Mouse (Mus musculus): Measurements from ENCODE around the gene Tomm22. TPM values are rescaled to one million over a fixed set of nuclear protein-coding genes. Genes with fewer than 3 reads are reported as not detected.

Tomm22 gene
- polyA plus RNA-seq, 1 experiment from 2014 or later: 225 TPM

- 63% methylated on average over 19 of the region's 19 CpGs for whole genome bisulfite sequencing
- H3K36me3 ChIP-seq (ENCODE audit: control insufficient read depth, insufficient read depth, low read length): no peaks in the 10 kb centered on the region
- H3K4me1 ChIP-seq (replicated peaks; ENCODE audit: control insufficient read depth, insufficient read depth, low read length): peaks cover 27% of the 10 kb centered on the region
- H3K9me3 ChIP-seq (ENCODE audit: control insufficient read depth, low read length): no peaks in the 10 kb centered on the region
- no peak overlapping the region for H3K27ac ChIP-seq (ENCODE audit: low read length)
- H3K27me3 ChIP-seq (ENCODE audit: control insufficient read depth, insufficient read depth, low read depth, low read length): no peaks in the 10 kb centered on the region
- peak overlapping the region; percentile 55; the same call in 1 of the 2 replicates for H3K4me2 ChIP-seq (ENCODE audit: low read depth, low read length)
- no peak for ATAC-seq (ENCODE audit: low read depth)
- H3K4me3 ChIP-seq (ENCODE audit: low read length): no peak overlapping the region; the same call in 1 of the 2 replicates
- H3K9ac ChIP-seq (ENCODE audit: low read length): no peak overlapping the region; the same call in 1 of the 2 replicates
These were observed 13.2 kb downstream of the Tomm22 start for GRCm38 (mm10) chr15:79683707-79684465.

- Histone ChIP-seq H3K4me2 (ENCODE audit: low read depth, low read length) (peak overlapping the region; percentile 55), H3K9ac (ENCODE audit: low read length) (peak overlapping the region; percentile 90), H3K36me3 (ENCODE audit: control insufficient read depth, insufficient read depth, low read length) (no peaks in the 10 kb centered on the region), H3K27ac (ENCODE audit: low read length) (no peak overlapping the region), H3K27me3 (ENCODE audit: control insufficient read depth, insufficient read depth, low read depth, low read length) (no peaks in the 10 kb centered on the region), H3K4me3 (ENCODE audit: low read length) (peak overlapping the region; percentile 80; the same call in 1 of the 2 replicates), H3K4me1 (replicated peaks; ENCODE audit: control insufficient read depth, insufficient read depth, low read length) (peaks cover 30% of the 10 kb centered on the region), H3K9me3 (ENCODE audit: control insufficient read depth, low read length) (no peaks in the 10 kb centered on the region)
- ATAC-seq (ENCODE audit: low read depth): no peak
- WGBS: 83% methylated on average over 6 of the region's 6 CpGs
These were observed 14.0 kb downstream of the Tomm22 start for GRCm38 (mm10) chr15:79684616-79685015.

- H3K4me2 ChIP-seq (ENCODE audit: low read depth, low read length): peak overlapping the region; percentile 55
- no peak overlapping the region for H3K27ac ChIP-seq (ENCODE audit: low read length)
- H3K27me3 ChIP-seq (ENCODE audit: control insufficient read depth, insufficient read depth, low read depth, low read length): no peaks in the 10 kb centered on the region
- no peaks in the 10 kb centered on the region for H3K9me3 ChIP-seq (ENCODE audit: control insufficient read depth, low read length)
- H3K4me1 ChIP-seq (replicated peaks; ENCODE audit: control insufficient read depth, insufficient read depth, low read length): peaks cover 33% of the 10 kb centered on the region
- H3K9ac ChIP-seq (ENCODE audit: low read length): peak overlapping the region; percentile 90
- 18% methylated on average over 6 of the region's 6 CpGs for WGBS
- H3K4me3 ChIP-seq (ENCODE audit: low read length): peak overlapping the region; percentile 80
- ATAC-seq (ENCODE audit: low read depth): no peak
- H3K36me3 ChIP-seq (ENCODE audit: control insufficient read depth, insufficient read depth, low read length): no peaks in the 10 kb centered on the region
These were observed 14.5 kb downstream of the Tomm22 start for GRCm38 (mm10) chr15:79685141-79685641.

GRCm38 (mm10) chr15:79686046-79686869, 15.6 kb downstream of the Tomm22 start:
- Histone ChIP-seq H3K4me2 (ENCODE audit: low read depth, low read length) (peak overlapping the region; percentile 55), H3K9ac (ENCODE audit: low read length) (peak overlapping the region; percentile 90), H3K36me3 (ENCODE audit: control insufficient read depth, insufficient read depth, low read length) (no peaks in the 10 kb centered on the region), H3K27me3 (ENCODE audit: control insufficient read depth, insufficient read depth, low read depth, low read length) (no peaks in the 10 kb centered on the region), H3K4me1 (replicated peaks; ENCODE audit: control insufficient read depth, insufficient read depth, low read length) (peaks cover 33% of the 10 kb centered on the region), H3K9me3 (ENCODE audit: control insufficient read depth, low read length) (no peaks in the 10 kb centered on the region), H3K4me3 (ENCODE audit: low read length) (peak overlapping the region; percentile 80), H3K27ac (ENCODE audit: low read length) (no peak overlapping the region)
- ATAC-seq (ENCODE audit: low read depth): no peak
- WGBS: 4% methylated on average over 15 of the region's 15 CpGs

- Histone ChIP-seq H3K4me3 (ENCODE audit: low read length) (peak overlapping the region; percentile 80), H3K9me3 (ENCODE audit: control insufficient read depth, low read length) (no peaks in the 10 kb centered on the region), H3K27ac (ENCODE audit: low read length) (peak overlapping the region; percentile 98), H3K4me2 (ENCODE audit: low read depth, low read length) (peak overlapping the region; percentile 55), H3K9ac (ENCODE audit: low read length) (peak overlapping the region; percentile 90), H3K27me3 (ENCODE audit: control insufficient read depth, insufficient read depth, low read depth, low read length) (no peaks in the 10 kb centered on the region), H3K4me1 (replicated peaks; ENCODE audit: control insufficient read depth, insufficient read depth, low read length) (peaks cover 41% of the 10 kb centered on the region), H3K36me3 (ENCODE audit: control insufficient read depth, insufficient read depth, low read length) (no peaks in the 10 kb centered on the region)
- under 1% methylated on average over 33 of the region's 33 CpGs for WGBS
- no peak for ATAC-seq (ENCODE audit: low read depth)
These were observed 16.5 kb downstream of the Tomm22 start for GRCm38 (mm10) chr15:79687175-79687574.

GRCm38 (mm10) chr15:79687646-79688267, 17.1 kb downstream of the Tomm22 start, which contains the start of gene Josd1:
Gene Josd1, minus strand, starts transcription at chr15:79687919.
- no peaks in the 10 kb centered on the region for H3K36me3 ChIP-seq (ENCODE audit: control insufficient read depth, insufficient read depth, low read length)
- H3K27ac ChIP-seq (ENCODE audit: low read length): peak within 1 kb of the TSS; percentile 98
- peaks cover 45% of the 10 kb centered on the region for H3K4me1 ChIP-seq (replicated peaks; ENCODE audit: control insufficient read depth, insufficient read depth, low read length)
- WGBS: under 1% methylated on average over 68 of the region's 72 CpGs
- peak; percentile 77 for ATAC-seq (ENCODE audit: low read depth)
- H3K4me3 ChIP-seq (ENCODE audit: low read length): peak within 1 kb of the TSS; percentile 80
- no peaks in the 10 kb centered on the region for H3K9me3 ChIP-seq (ENCODE audit: control insufficient read depth, low read length)
- peak within 1 kb of the TSS; percentile 90 for H3K9ac ChIP-seq (ENCODE audit: low read length)
- H3K4me2 ChIP-seq (ENCODE audit: low read depth, low read length): peak within 1 kb of the TSS; percentile 55
- H3K27me3 ChIP-seq (ENCODE audit: control insufficient read depth, insufficient read depth, low read depth, low read length): no peaks in the 10 kb centered on the region

- no peak for ATAC-seq (ENCODE audit: low read depth)
- Histone ChIP-seq H3K9me3 (ENCODE audit: control insufficient read depth, low read length) (no peaks in the 10 kb centered on the region), H3K4me3 (ENCODE audit: low read length) (peak overlapping the region; percentile 80), H3K4me2 (ENCODE audit: low read depth, low read length) (peak overlapping the region; percentile 55), H3K36me3 (ENCODE audit: control insufficient read depth, insufficient read depth, low read length) (no peaks in the 10 kb centered on the region), H3K4me1 (replicated peaks; ENCODE audit: control insufficient read depth, insufficient read depth, low read length) (peaks cover 46% of the 10 kb centered on the region), H3K27me3 (ENCODE audit: control insufficient read depth, insufficient read depth, low read depth, low read length) (no peaks in the 10 kb centered on the region), H3K9ac (ENCODE audit: low read length) (peak overlapping the region; percentile 90), H3K27ac (ENCODE audit: low read length) (peak overlapping the region; percentile 98)
- 3% methylated on average over 8 of the region's 8 CpGs for WGBS
These were observed 17.8 kb downstream of the Tomm22 start for GRCm38 (mm10) chr15:79688268-79688956.

GRCm38 (mm10) chr15:79689662-79690425, 19.2 kb downstream of the Tomm22 start:
- WGBS: 8% methylated on average over 24 of the region's 24 CpGs
- H3K27ac ChIP-seq (ENCODE audit: low read length): peak overlapping the region; percentile 69; the same call in 1 of the 2 replicates
- H3K9me3 ChIP-seq (ENCODE audit: control insufficient read depth, low read length): no peaks in the 10 kb centered on the region
- no peak for ATAC-seq (ENCODE audit: low read depth)
- H3K4me3 ChIP-seq (ENCODE audit: low read length): peak overlapping the region; percentile 89
- no peaks in the 10 kb centered on the region for H3K27me3 ChIP-seq (ENCODE audit: control insufficient read depth, insufficient read depth, low read depth, low read length)
- peaks cover 35% of the 10 kb centered on the region for H3K4me1 ChIP-seq (replicated peaks; ENCODE audit: control insufficient read depth, insufficient read depth, low read length)
- peak overlapping the region; percentile 79 for H3K4me2 ChIP-seq (ENCODE audit: low read depth, low read length)
- H3K36me3 ChIP-seq (ENCODE audit: control insufficient read depth, insufficient read depth, low read length): peaks cover 2% of the 10 kb centered on the region; the same call in 1 of the 2 replicates
- H3K9ac ChIP-seq (ENCODE audit: low read length): peak overlapping the region; percentile 21

Measured in lung, embryonic 16.5 days (tissue).